In genomic region chr6:31077779-31078178, GRCm38 (mm10) we compare ENCODE assay signal across 13 mouse cellular contexts.
DNase-seq lines count a peak whose midpoint lies in the region; ATAC-seq and TF ChIP-seq lines count a peak whose summit lies in the region.
"Had no signal": no experiment of that assay in that cellular context is flagged by ENCODE, and none has a peak within 500 bp of the region (broad histone marks: within the 10 kb centered on the region; RNA-seq: fewer than 3 reads in every experiment).

No protein-coding gene starts in this region.

- 75% methylated on average over 9 of the region's 9 CpGs for WGBS in embryonic facial prominence, embryonic 13.5 days
- 76% methylated on average over 9 of the region's 9 CpGs for WGBS in embryonic facial prominence, embryonic 10.5 days
- 45% methylated on average over 9 of the region's 9 CpGs for WGBS in intestine, embryonic 16.5 days
- WGBS in forebrain, embryonic 13.5 days: 85% methylated on average over 9 of the region's 9 CpGs

- no peaks in the 10 kb centered on the region for H3K27me3 ChIP-seq in embryonic facial prominence, embryonic 13.5 days
- H3K27me3 ChIP-seq in embryonic facial prominence, embryonic 10.5 days (replicated peaks; ENCODE audit: low read depth, poor library complexity, severe bottlenecking): no peaks in the 10 kb centered on the region
- no peaks in the 10 kb centered on the region for H3K27me3 ChIP-seq in C2C12 (ENCODE audit: control insufficient read depth, insufficient read depth, insufficient read length)
- no peaks in the 10 kb centered on the region for H3K27me3 ChIP-seq in intestine, embryonic 16.5 days (replicated peaks; ENCODE audit: control insufficient read depth, insufficient read depth, low read length)
- no peaks in the 10 kb centered on the region for H3K27me3 ChIP-seq in forebrain, embryonic 13.5 days

- no peaks in the 10 kb centered on the region for H3K9me3 ChIP-seq in embryonic facial prominence, embryonic 13.5 days
- H3K9me3 ChIP-seq in embryonic facial prominence, embryonic 10.5 days: no peaks in the 10 kb centered on the region
- no peaks in the 10 kb centered on the region for H3K9me3 ChIP-seq in intestine, embryonic 16.5 days (ENCODE audit: control insufficient read depth, low read length)
- H3K9me3 ChIP-seq in forebrain, embryonic 13.5 days (replicated peaks): no peaks in the 10 kb centered on the region
- H3K9me3 ChIP-seq: hindbrain, embryonic 13.5 days; midbrain, embryonic 12.5 days had no signal

- H3K79me3 ChIP-seq in C2C12 (ENCODE audit: low read depth): peaks cover 84% of the 10 kb centered on the region

- DNase-seq in embryonic facial prominence, embryonic 10.5 days (ENCODE audit: low spot score): no peak
- no peak for DNase-seq in layer of hippocampus, adult 2 months (ENCODE audit: low spot score in 2 of 2)
- DNase-seq in layer of hippocampus, postnatal 25 days (ENCODE audit: extremely low spot score in 1 of 2, low spot score in 1 of 2): no peak
- DNase-seq in T-cell, adult 2 months (ENCODE audit: low spot score): no peak
- DNase-seq: cerebellum, adult 9-11 months; liver, postnatal 0 days; thymus, postnatal 36 days had no signal

- H3K36me3 ChIP-seq in embryonic facial prominence, embryonic 13.5 days: no peaks in the 10 kb centered on the region
- H3K36me3 ChIP-seq in embryonic facial prominence, embryonic 10.5 days (replicated peaks): no peaks in the 10 kb centered on the region
- H3K36me3 ChIP-seq in C2C12 (ENCODE audit: control insufficient read depth, insufficient read depth): peaks cover 88% of the 10 kb centered on the region
- H3K36me3 ChIP-seq in intestine, embryonic 16.5 days (ENCODE audit: control insufficient read depth, insufficient read depth, low read length): no peaks in the 10 kb centered on the region
- no peaks in the 10 kb centered on the region for H3K36me3 ChIP-seq in forebrain, embryonic 13.5 days (ENCODE audit: poor library complexity, severe bottlenecking)
- H3K36me3 ChIP-seq: hindbrain, embryonic 13.5 days; midbrain, embryonic 12.5 days had no signal

- H3K9ac ChIP-seq in embryonic facial prominence, embryonic 13.5 days: no peak overlapping the region
- peak overlapping the region; percentile 2; the same call in 1 of the 2 replicates for H3K9ac ChIP-seq in intestine, embryonic 16.5 days (ENCODE audit: low read depth, low read length)
- H3K9ac ChIP-seq in forebrain, embryonic 13.5 days: no peak overlapping the region
- H3K9ac ChIP-seq: hindbrain, embryonic 13.5 days; midbrain, embryonic 12.5 days had no signal

- peaks cover 93% of the 10 kb centered on the region for H3K79me2 ChIP-seq in C2C12 (ENCODE audit: control insufficient read depth, insufficient read depth)

- peak overlapping the region; percentile 62; the same call in 1 of the 2 replicates for H3K27ac ChIP-seq in embryonic facial prominence, embryonic 13.5 days
- no peak overlapping the region for H3K27ac ChIP-seq in embryonic facial prominence, embryonic 10.5 days (replicated peaks)
- H3K27ac ChIP-seq in layer of hippocampus, adult 2 months: peak overlapping the region; percentile 83
- H3K27ac ChIP-seq in intestine, embryonic 16.5 days (ENCODE audit: low read length): peak overlapping the region; percentile 79
- no peak overlapping the region for H3K27ac ChIP-seq in forebrain, embryonic 13.5 days
- H3K27ac ChIP-seq: hindbrain, embryonic 13.5 days; midbrain, embryonic 12.5 days had no signal

- peaks cover 49% of the 10 kb centered on the region for H3K4me1 ChIP-seq in embryonic facial prominence, embryonic 13.5 days
- H3K4me1 ChIP-seq in embryonic facial prominence, embryonic 10.5 days: peaks cover 34% of the 10 kb centered on the region
- H3K4me1 ChIP-seq in intestine, embryonic 16.5 days (ENCODE audit: control insufficient read depth, insufficient read depth, low read length): peaks cover 38% of the 10 kb centered on the region
- H3K4me1 ChIP-seq in forebrain, embryonic 13.5 days: peaks cover 37% of the 10 kb centered on the region

- no peak overlapping the region for H3K4me3 ChIP-seq in embryonic facial prominence, embryonic 13.5 days
- H3K4me3 ChIP-seq in embryonic facial prominence, embryonic 10.5 days: no peak overlapping the region
- no peak overlapping the region for H3K4me3 ChIP-seq in layer of hippocampus, adult 2 months
- H3K4me3 ChIP-seq in C2C12 (ENCODE audit: insufficient read depth, poor library complexity, severe bottlenecking): no peak overlapping the region
- no peak overlapping the region for H3K4me3 ChIP-seq in intestine, embryonic 16.5 days (ENCODE audit: low read length)
- H3K4me3 ChIP-seq in forebrain, embryonic 13.5 days: no peak overlapping the region
- H3K4me3 ChIP-seq: hindbrain, embryonic 13.5 days; midbrain, embryonic 12.5 days had no signal

- no peak overlapping the region for H3K4me2 ChIP-seq in embryonic facial prominence, embryonic 13.5 days
- H3K4me2 ChIP-seq in intestine, embryonic 16.5 days (ENCODE audit: low read depth, low read length): no peak overlapping the region
- H3K4me2 ChIP-seq in forebrain, embryonic 13.5 days: no peak overlapping the region
- H3K4me2 ChIP-seq: hindbrain, embryonic 13.5 days; midbrain, embryonic 12.5 days had no signal

- H3ac ChIP-seq in C2C12 (ENCODE audit: control insufficient read depth, insufficient read length, low read depth): peak overlapping the region; percentile 28

- no peak for TF ChIP-seq CTCF in layer of hippocampus, adult 2 months (conservative IDR thresholded peaks at IDR 0.05)
- TF ChIP-seq CTCF in C2C12 (IDR thresholded peaks at IDR 0.05; ENCODE audit: control insufficient read depth, insufficient read depth, insufficient read length): no peak

- ATAC-seq in embryonic facial prominence, embryonic 13.5 days (ENCODE audit: insufficient number of reproducible peaks, insufficient read depth, low FRiP score, low TSS enrichment, low read depth): no peak
- peak; percentile 66 for ATAC-seq in intestine, embryonic 16.5 days
- no peak for ATAC-seq in forebrain, embryonic 13.5 days
- ATAC-seq: liver, postnatal 0 days had no signal

TF ChIP-seq in C2C12, 6 proteins besides CTCF, POLR2A, EP300 and RAD21:
- peak; percentile 75 for TF ChIP-seq CEBPB (IDR thresholded peaks at IDR 0.05; ENCODE audit: low read depth)
- TF ChIP-seq FOSL1 (IDR thresholded peaks at IDR 0.05; ENCODE audit: insufficient read depth, low read length, poor library complexity, severe bottlenecking): no peak
- no peak for TF ChIP-seq MAX (IDR thresholded peaks at IDR 0.05)
- TF ChIP-seq USF1 (IDR thresholded peaks at IDR 0.05; ENCODE audit: low read depth): no peak

Comparison
In these comparisons a context has a peak if more than half of its experiments do, and no peak if none do; other contexts are left out.
1. H3K27ac ChIP-seq: peak in embryonic facial prominence, embryonic 13.5 days (single experiment), layer of hippocampus, adult 2 months (single experiment) and intestine, embryonic 16.5 days (single experiment); none in embryonic facial prominence, embryonic 10.5 days (single experiment) and forebrain, embryonic 13.5 days (single experiment).